8 mouse cellular contexts compared by ENCODE assay signal in the genomic region with DNA sequence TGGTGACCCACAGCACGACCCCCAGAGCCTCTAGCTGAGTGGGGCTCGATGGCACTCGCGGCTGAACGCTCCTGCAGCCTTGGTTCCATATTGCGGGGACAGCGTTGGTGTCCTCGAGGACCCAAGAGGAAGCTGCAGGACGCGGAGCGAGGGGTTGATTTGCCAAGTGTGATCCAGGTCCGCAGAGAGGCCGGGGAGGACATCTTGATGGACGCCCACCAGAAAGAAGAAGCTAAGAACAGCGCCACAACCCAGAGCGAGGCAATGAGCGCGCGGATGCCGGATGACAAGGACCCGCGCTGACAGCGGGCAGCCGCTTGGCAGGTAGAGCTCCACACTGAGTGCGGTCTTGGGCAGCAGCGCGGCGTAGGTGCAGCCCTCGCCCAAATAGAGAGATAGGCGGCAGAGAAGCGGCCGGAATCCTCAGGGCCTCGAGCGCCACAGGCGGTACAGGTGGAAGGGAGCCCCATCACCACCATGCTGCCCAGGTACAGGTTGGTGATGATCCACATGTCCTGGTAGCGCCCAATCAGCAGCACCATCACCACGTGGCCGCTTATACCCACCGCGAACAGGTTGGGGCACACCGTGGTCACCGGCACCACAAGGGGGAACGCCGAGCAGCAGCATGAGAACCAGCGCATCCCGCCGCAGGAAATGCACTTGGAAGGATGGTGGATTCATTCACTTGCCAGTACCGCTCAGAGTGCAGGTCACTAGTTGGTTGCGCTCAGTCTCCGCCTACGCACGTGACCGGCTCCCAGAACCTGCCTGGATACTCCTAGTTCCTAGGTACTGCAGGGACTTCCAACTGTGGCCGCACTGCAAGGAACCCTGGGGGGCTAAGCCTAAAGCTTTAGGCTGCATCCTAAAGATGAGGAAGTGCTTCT. TPM values are rescaled to one million over a fixed set of nuclear protein-coding genes. Genes with fewer than 3 reads are reported as not detected.
A peak's percentile ranks its signal among the peaks of the same experiment; 100 is the strongest.
DNase-seq lines count a peak whose midpoint lies in the region; ATAC-seq and TF ChIP-seq lines count a peak whose summit lies in the region.

No protein-coding gene starts in this region.

- DNase-seq in lung, embryonic 14.5 days, result peak; percentile 49
- no peak for DNase-seq in lung, postnatal 4 days
- peak; percentile 11 for DNase-seq in cerebellum, adult 8-10 months
- DNase-seq in forebrain, postnatal 0 days, result peak; percentile 58
- DNase-seq in kidney, postnatal 4 days, result peak; percentile 49 to 68
- peak; percentile 44 for DNase-seq in neural tube, embryonic 11.5 days (ENCODE audit: low spot score)
- DNase-seq in spleen, postnatal 36 days (ENCODE audit: low spot score in 2 of 2), result no peak

- 0 out of 2 replicates have a peak, but pooled peaks have one; percentile 7 for TF ChIP-seq CTCF in lung, embryonic 14.5 days (IDR thresholded peaks at IDR 0.05; ENCODE audit: low read depth)
- peak; percentile 42 for TF ChIP-seq CTCF in forebrain, postnatal 0 days (IDR thresholded peaks at IDR 0.05; ENCODE audit: low read depth)

- H3K27ac ChIP-seq in lung, embryonic 14.5 days (ENCODE audit: low read depth), result no peak overlapping the region
- H3K27ac ChIP-seq in forebrain, postnatal 0 days (ENCODE audit: low read depth, low read length), result no peak overlapping the region
- H3K27ac ChIP-seq in neural tube, embryonic 11.5 days (ENCODE audit: low read depth, low read length), result no peak overlapping the region

- ATAC-seq in lung, embryonic 14.5 days (ENCODE audit: insufficient read depth), result peak; percentile 81
- ATAC-seq in forebrain, postnatal 0 days, result peak; percentile 94
- peak; percentile 79 for ATAC-seq in neural tube, embryonic 11.5 days (ENCODE audit: insufficient read depth, low FRiP score, low TSS enrichment)
- no peak for ATAC-seq in inflammation-experienced regulatory T-cells, adult 6 months

- H3K4me2 ChIP-seq in lung, embryonic 14.5 days, result peak overlapping the region; percentile 77
- H3K4me2 ChIP-seq in forebrain, postnatal 0 days (ENCODE audit: low read depth), result peak overlapping the region; percentile 97
- peak overlapping the region; percentile 87 for H3K4me2 ChIP-seq in neural tube, embryonic 11.5 days (ENCODE audit: low read depth)

- H3K4me1 ChIP-seq in lung, embryonic 14.5 days (ENCODE audit: insufficient read depth), result peaks cover 5% of the 10 kb centered on the region; the same call in 1 of the 2 replicates
- no peaks in the 10 kb centered on the region for H3K4me1 ChIP-seq in forebrain, postnatal 0 days (ENCODE audit: insufficient read depth)
- H3K4me1 ChIP-seq in neural tube, embryonic 11.5 days (ENCODE audit: control insufficient read depth, insufficient read depth, low read length), result no peaks in the 10 kb centered on the region

- 1% methylated on average over 54 of the region's 54 CpGs for WGBS in lung, embryonic 14.5 days
- WGBS in forebrain, postnatal 0 days, result 2% methylated on average over 54 of the region's 54 CpGs
- WGBS in neural tube, embryonic 11.5 days, result 3% methylated on average over 54 of the region's 54 CpGs

- peaks cover 35% of the 10 kb centered on the region for H3K27me3 ChIP-seq in lung, embryonic 14.5 days (ENCODE audit: insufficient read depth, low read length)
- peaks cover 7% of the 10 kb centered on the region; the same call in 1 of the 2 replicates for H3K27me3 ChIP-seq in forebrain, postnatal 0 days (ENCODE audit: insufficient read depth, low read length)
- peaks cover 16% of the 10 kb centered on the region for H3K27me3 ChIP-seq in neural tube, embryonic 11.5 days (ENCODE audit: control insufficient read depth, insufficient read depth, low read length)

- no peak overlapping the region for H3K9ac ChIP-seq in lung, embryonic 14.5 days
- H3K9ac ChIP-seq in forebrain, postnatal 0 days, result peak overlapping the region; percentile 59
- H3K9ac ChIP-seq in neural tube, embryonic 11.5 days (ENCODE audit: low read length), result peak overlapping the region; percentile 29

- no peaks in the 10 kb centered on the region for H3K36me3 ChIP-seq in lung, embryonic 14.5 days (ENCODE audit: insufficient read depth)
- H3K36me3 ChIP-seq in forebrain, postnatal 0 days (ENCODE audit: insufficient read depth), result peaks cover 4% of the 10 kb centered on the region; the same call in 1 of the 2 replicates
- no peaks in the 10 kb centered on the region for H3K36me3 ChIP-seq in neural tube, embryonic 11.5 days (ENCODE audit: control insufficient read depth, insufficient read depth, low read length)

- peak overlapping the region; percentile 37 for H3K4me3 ChIP-seq in lung, embryonic 14.5 days (ENCODE audit: low read depth, low read length)
- H3K4me3 ChIP-seq in forebrain, postnatal 0 days (ENCODE audit: low read depth, low read length), result peak overlapping the region; percentile 47
- H3K4me3 ChIP-seq in neural tube, embryonic 11.5 days (ENCODE audit: low read depth, low read length), result peak overlapping the region; percentile 42

- H3K9me3 ChIP-seq in lung, embryonic 14.5 days (ENCODE audit: low read depth, low read length), result no peaks in the 10 kb centered on the region
- H3K9me3 ChIP-seq in forebrain, postnatal 0 days (ENCODE audit: low read length), result no peaks in the 10 kb centered on the region
- H3K9me3 ChIP-seq in neural tube, embryonic 11.5 days (ENCODE audit: control insufficient read depth, low read length), result no peaks in the 10 kb centered on the region

RNA-seq across cellular contexts. Expression of a gene that starts 40.6 kb away (rescaled TPM):
- polyA plus RNA-seq in lung, embryonic 14.5 days (2014; fragmentation: Nextera tagmentation; extraction: Ambion mirVana), result not detected in 2 replicates
- not detected in 2 replicates for total RNA-seq in forebrain, postnatal 0 days (2014; rRNA removed)
- not detected in 2 replicates for polyA plus RNA-seq in forebrain, postnatal 0 days (2015; fragmentation: Nextera tagmentation; extraction: Ambion mirVana)
- polyA plus RNA-seq in neural tube, embryonic 11.5 days (2014; fragmentation: Nextera tagmentation; extraction: Ambion mirVana), result not detected in 2 replicates
- polyA plus RNA-seq in inflammation-experienced regulatory T-cells, adult 6 months (2017; shearing (Covaris generic)), result not detected

Comparison
In these comparisons a context has a peak if more than half of its experiments do, and no peak if none do; other contexts are left out.
1. DNase-seq: peak in lung, embryonic 14.5 days (single experiment), cerebellum, adult 8-10 months (single experiment), forebrain, postnatal 0 days (single experiment), kidney, postnatal 4 days (2 of 2) and neural tube, embryonic 11.5 days (single experiment); none in lung, postnatal 4 days (0 of 2) and spleen, postnatal 36 days (0 of 2).
2. Peak in every context shown above with its lines, with median percentiles within 50 percentile points of each other: H3K4me2 ChIP-seq and H3K4me3 ChIP-seq.